9 mouse cellular contexts compared by ENCODE assay signal in genomic region chr19:5799566-5800349, GRCm38 (mm10). TPM values are rescaled to one million over a fixed set of nuclear protein-coding genes. Genes with fewer than 3 reads are reported as not detected.
DNase-seq lines count a peak whose midpoint lies in the region; ATAC-seq lines count a peak whose summit lies in the region.
"Had no signal": no experiment of that assay in that cellular context is flagged by ENCODE, and none has a peak within 500 bp of the region (broad histone marks: within the 10 kb centered on the region; RNA-seq: fewer than 3 reads in every experiment).

No protein-coding gene starts in this region.

- H3K4me1 ChIP-seq in embryonic facial prominence, embryonic 11.5 days (ENCODE audit: control insufficient read depth, insufficient read depth, low read length), result peaks cover 15% of the 10 kb centered on the region
- H3K4me1 ChIP-seq in midbrain, embryonic 13.5 days (replicated peaks), result peaks cover 49% of the 10 kb centered on the region

- H3K4me3 ChIP-seq in embryonic facial prominence, embryonic 11.5 days (ENCODE audit: low read depth, low read length), result peak overlapping the region; percentile 96
- peak overlapping the region; percentile 99 for H3K4me3 ChIP-seq in midbrain, embryonic 13.5 days (replicated peaks)

- no peaks in the 10 kb centered on the region for H3K9me3 ChIP-seq in embryonic facial prominence, embryonic 11.5 days (replicated peaks; ENCODE audit: control insufficient read depth, low read length)
- no peaks in the 10 kb centered on the region for H3K9me3 ChIP-seq in midbrain, embryonic 13.5 days

- DNase-seq in adrenal gland, postnatal 14 days, result peak; percentile 69
- no peak for DNase-seq in adrenal gland, postnatal 25 days
- peak; percentile 47 for DNase-seq in A20 (ENCODE audit: low read depth, low spot score)
- no peak for DNase-seq in embryonic facial prominence, embryonic 11.5 days (ENCODE audit: low spot score)
- peak; percentile 55 for DNase-seq in induced T-regulatory cell, adult 2 months (ENCODE audit: low read depth)
- no peak for DNase-seq in thymus, postnatal 4 days
- no peak for DNase-seq in natural killer cell, adult 2 months (ENCODE audit: low spot score in 2 of 2)

- WGBS in embryonic facial prominence, embryonic 11.5 days, result 3% methylated on average over 10 of the region's 10 CpGs
- WGBS in midbrain, embryonic 13.5 days, result 0% methylated on average over 10 of the region's 10 CpGs

- H3K27ac ChIP-seq in embryonic facial prominence, embryonic 11.5 days (replicated peaks; ENCODE audit: low read depth, low read length), result 0 out of 2 replicates have a peak overlapping the region, but pooled peaks have one; percentile 59
- H3K27ac ChIP-seq in midbrain, embryonic 13.5 days, result peak overlapping the region; percentile 100

- no peak for ATAC-seq in embryonic facial prominence, embryonic 11.5 days (replicated peaks; ENCODE audit: insufficient number of reproducible peaks, low FRiP score, low TSS enrichment, low read depth)
- no peak for ATAC-seq in midbrain, embryonic 13.5 days
- ATAC-seq: Patski had no signal

- H3K36me3 ChIP-seq in embryonic facial prominence, embryonic 11.5 days (replicated peaks; ENCODE audit: control insufficient read depth, insufficient read depth, low read depth, low read length), result peaks cover 25% of the 10 kb centered on the region
- H3K36me3 ChIP-seq in midbrain, embryonic 13.5 days, result peaks cover 37% of the 10 kb centered on the region

- H3K4me2 ChIP-seq in embryonic facial prominence, embryonic 11.5 days (ENCODE audit: low read depth, low read length), result peak overlapping the region; percentile 71
- H3K4me2 ChIP-seq in midbrain, embryonic 13.5 days (replicated peaks), result peak overlapping the region; percentile 97

- H3K27me3 ChIP-seq in embryonic facial prominence, embryonic 11.5 days (ENCODE audit: control insufficient read depth, insufficient read depth, low read length), result no peaks in the 10 kb centered on the region
- H3K27me3 ChIP-seq in midbrain, embryonic 13.5 days, result no peaks in the 10 kb centered on the region
- H3K27me3 ChIP-seq: Patski had no signal

- H3K9ac ChIP-seq in embryonic facial prominence, embryonic 11.5 days (replicated peaks; ENCODE audit: low read length), result peak overlapping the region; percentile 98
- peak overlapping the region; percentile 99 for H3K9ac ChIP-seq in midbrain, embryonic 13.5 days (replicated peaks)

RNA-seq across cellular contexts. Expression of gene Scyl1, which starts 28.5 kb away (rescaled TPM):
- 87.4 and 92.1 TPM in 2 replicates for total RNA-seq in adrenal gland, postnatal 14 days (2021)
- total RNA-seq in adrenal gland, postnatal 25 days (2021), result 104 and 120 TPM in 2 replicates
- 53.9 and 55.0 TPM in 2 replicates for polyA plus RNA-seq in embryonic facial prominence, embryonic 11.5 days (2014; fragmentation: Nextera tagmentation; extraction: Ambion mirVana)
- polyA plus RNA-seq in midbrain, embryonic 13.5 days (2015; fragmentation: Nextera tagmentation; extraction: Ambion mirVana), result 64.9 and 70.0 TPM in 2 replicates

RNA-seq across cellular contexts. Expression of gene Ltbp3, which starts 59.1 kb away (rescaled TPM):
- 212 and 214 TPM in 2 replicates for total RNA-seq in adrenal gland, postnatal 14 days (2021)
- total RNA-seq in adrenal gland, postnatal 25 days (2021), result 275 and 334 TPM in 2 replicates
- polyA plus RNA-seq in embryonic facial prominence, embryonic 11.5 days (2014; fragmentation: Nextera tagmentation; extraction: Ambion mirVana), result 5.9 and 9.5 TPM in 2 replicates
- polyA plus RNA-seq in midbrain, embryonic 13.5 days (2015; fragmentation: Nextera tagmentation; extraction: Ambion mirVana), result 7.1 and 9.5 TPM in 2 replicates

Comparison
In these comparisons a context has a peak if more than half of its experiments do, and no peak if none do; other contexts are left out.
1. DNase-seq: peak in adrenal gland, postnatal 14 days (single experiment), A20 (single experiment) and induced T-regulatory cell, adult 2 months (single experiment); none in adrenal gland, postnatal 25 days (single experiment), embryonic facial prominence, embryonic 11.5 days (single experiment), thymus, postnatal 4 days (single experiment) and natural killer cell, adult 2 months (0 of 2).